Mouse (Mus musculus) G1E (cell line): ENCODE measurements around the gene Sptbn4.

Source experiments
- CTCF ChIP-seq: IDR thresholded peaks from 2 replicates; pipeline ENCODE4 v1.5.1; 2012; ENCODE audit warnings: low read depth, low read length, inconsistent platforms, mixed read lengths
- TAL1 ChIP-seq: conservative IDR thresholded peaks from 2 replicates; pipeline ENCODE4 v1.6.1; 2012; ENCODE audit warnings: low read depth, low read length, inconsistent platforms, mixed read lengths

DNA sequence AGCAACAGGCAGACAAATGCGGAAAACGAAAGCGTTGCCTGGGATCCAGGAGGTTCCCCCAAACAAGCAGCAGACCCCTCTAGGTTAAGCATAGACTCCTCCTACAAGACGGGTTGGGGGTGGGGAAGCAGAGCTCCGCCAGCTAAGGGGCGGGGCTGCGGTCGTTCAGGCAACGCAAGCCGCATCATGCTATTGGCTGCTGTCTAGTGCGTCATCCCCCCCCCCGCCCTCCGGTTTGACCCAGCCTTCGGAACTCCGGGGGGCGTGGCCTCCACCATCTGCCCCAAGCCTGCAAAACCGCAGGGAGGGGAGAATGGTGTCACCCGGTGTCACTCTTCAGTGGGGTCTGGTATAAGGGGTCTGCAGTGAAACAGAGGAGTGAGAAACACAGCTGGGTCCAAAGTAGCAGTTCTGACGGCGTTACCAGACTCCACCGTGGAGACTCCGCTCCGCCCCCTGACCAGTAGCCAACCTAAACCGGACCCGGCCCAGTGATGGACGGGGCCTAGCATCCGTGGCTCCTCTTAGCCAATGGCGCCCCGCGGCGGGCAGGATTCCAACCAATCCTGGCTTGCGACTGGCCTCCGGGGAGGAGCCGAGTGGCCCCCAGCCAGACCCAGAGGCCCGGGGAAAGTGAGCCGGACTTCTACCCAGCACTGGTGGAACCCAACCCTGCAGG, 25.8 kb upstream of the Sptbn4 start, which contains the start of gene Sertad3:
- TF ChIP-seq CTCF: no peak
- no peak for TF ChIP-seq TAL1
